Mouse (Mus musculus): Measurements from ENCODE around the gene Styk1. TPM values are rescaled to one million over a fixed set of nuclear protein-coding genes. Genes with fewer than 3 reads are reported as not detected.

Gene Styk1
- total RNA-seq, 2 experiments from 2014 or later: 0.21 to 0.36 TPM

DNA sequence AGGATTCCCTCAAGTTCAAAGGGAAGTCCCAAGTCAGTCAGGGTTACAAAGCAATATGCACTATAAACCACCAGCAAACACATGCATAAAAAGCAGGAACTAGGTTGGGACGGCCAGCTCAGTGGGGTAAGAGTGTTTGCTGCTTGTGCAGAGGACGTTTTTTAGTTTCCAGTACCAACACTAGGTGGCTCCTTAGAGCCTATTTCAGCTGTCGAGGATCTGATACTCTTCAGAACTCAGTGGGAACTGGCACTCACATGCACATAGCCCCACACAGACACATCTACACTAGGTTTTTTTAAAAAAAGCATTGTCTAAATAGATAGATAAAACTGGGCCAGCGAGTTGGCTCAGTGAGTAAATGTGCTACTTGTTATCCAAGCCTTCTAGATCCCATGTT is 13.7 kb upstream of the Styk1 start:
- DNase-seq: peak; percentile 42

GRCm38 (mm10) chr6:131364353-131364752 is 11.0 kb upstream of the Styk1 start:
- DNase-seq: no peak

DNA sequence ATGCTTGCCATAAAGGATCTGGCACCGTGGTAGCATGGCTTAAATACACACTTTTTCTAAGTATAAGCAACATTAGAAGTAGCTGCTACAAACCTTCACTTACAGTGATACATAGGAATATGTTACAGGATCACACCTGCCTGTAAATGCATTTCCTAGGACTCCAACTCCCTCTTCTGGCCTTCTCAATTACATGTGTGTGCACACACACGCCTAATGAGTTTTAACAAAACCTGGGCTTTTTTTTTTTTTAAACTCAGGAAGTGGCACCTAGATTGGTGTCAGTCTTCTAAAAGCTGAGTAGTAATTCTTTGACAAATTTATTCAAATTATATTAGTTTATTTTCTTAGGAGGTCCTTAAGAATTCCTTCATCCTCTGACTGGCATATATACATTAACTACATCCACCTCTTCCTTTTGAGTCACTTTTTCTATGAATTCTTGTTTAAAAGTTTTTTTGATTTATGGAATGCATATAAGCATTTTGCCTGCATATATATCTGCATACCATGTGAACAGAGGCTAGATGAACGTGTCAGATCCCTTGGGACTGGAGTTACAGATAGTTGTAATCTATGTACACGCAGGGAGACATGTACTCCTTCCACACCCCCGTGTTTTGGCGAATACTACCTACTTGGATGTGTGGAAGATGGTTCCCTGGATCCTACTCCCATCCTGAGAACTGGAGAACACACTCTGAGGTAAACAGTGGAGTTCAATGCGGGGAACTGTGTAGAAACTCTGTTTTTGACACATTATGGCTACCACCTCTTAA is 9.8 kb upstream of the Styk1 start:
- DNase-seq: no peak

DNA sequence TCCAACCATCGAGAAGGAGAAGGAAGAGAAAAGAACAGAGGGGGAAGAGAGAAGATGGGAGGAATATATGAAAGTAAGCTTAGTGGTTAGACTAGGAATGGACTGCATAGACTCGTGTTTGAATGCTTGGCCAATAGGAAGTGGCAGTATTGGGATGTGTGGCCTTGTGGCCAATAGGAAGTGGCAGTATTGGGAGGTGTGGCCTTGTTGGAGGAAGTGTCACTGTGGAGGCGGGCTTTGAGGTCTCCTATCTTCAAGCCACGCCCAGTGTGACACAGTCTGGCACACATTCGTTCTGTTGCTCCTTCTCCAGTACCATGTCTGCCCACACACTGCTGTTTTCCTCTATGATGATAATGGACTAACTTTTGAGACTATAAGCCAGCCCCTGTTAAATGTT is 7.3 kb upstream of the Styk1 start:
- DNase-seq: peak; percentile 25

- no peak for DNase-seq
These were observed 6.1 kb upstream of the Styk1 start for GRCm38 (mm10) chr6:131359543-131359942.

GRCm38 (mm10) chr6:131354913-131355312 is 1.5 kb upstream of the Styk1 start:
- DNase-seq: no peak

GRCm38 (mm10) chr6:131347026-131347425 is 6.4 kb downstream of the Styk1 start:
- DNase-seq: no peak

GRCm38 (mm10) chr6:131344346-131344745 is 9.1 kb downstream of the Styk1 start:
- no peak for DNase-seq

- no peak for DNase-seq
These were observed 13.3 kb downstream of the Styk1 start for GRCm38 (mm10) chr6:131340082-131340481.

GRCm38 (mm10) chr6:131339309-131339708 is 14.1 kb downstream of the Styk1 start:
- DNase-seq: no peak

- no peak for DNase-seq
These were observed 14.6 kb downstream of the Styk1 start for GRCm38 (mm10) chr6:131338787-131339186.

GRCm38 (mm10) chr6:131327076-131327475 is 26.3 kb downstream of the Styk1 start:
- DNase-seq: no peak

- DNase-seq: no peak
These were observed 31.4 kb downstream of the Styk1 start for GRCm38 (mm10) chr6:131321854-131322639.

- no peak for DNase-seq
These were observed 37.0 kb downstream of the Styk1 start for GRCm38 (mm10) chr6:131316155-131317101.

DNA sequence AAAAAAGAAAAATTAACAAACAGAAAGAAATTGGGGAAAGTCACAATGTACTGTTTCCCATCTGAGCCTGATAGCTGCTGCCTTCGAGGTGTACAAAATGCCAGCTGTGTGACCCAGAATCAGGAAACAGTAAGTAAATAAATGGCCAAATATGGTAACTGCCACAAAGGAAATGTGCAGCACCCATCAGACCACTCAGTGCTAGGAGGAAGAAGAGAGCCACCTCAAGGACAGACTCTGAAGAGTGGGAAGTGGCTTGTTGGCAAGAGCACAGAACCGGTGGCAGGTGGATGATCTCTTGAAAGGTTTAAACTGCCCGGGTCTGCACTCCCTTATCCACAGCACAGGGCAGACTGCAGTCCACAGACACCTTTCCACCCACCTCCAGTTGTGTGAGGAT is 45.4 kb downstream of the Styk1 start:
- no peak for DNase-seq

- no peak for DNase-seq
These were observed 48.6 kb downstream of the Styk1 start for GRCm38 (mm10) chr6:131304776-131305175.

GRCm38 (mm10) chr6:131298531-131298930 is 54.9 kb downstream of the Styk1 start:
- DNase-seq: no peak

DNA sequence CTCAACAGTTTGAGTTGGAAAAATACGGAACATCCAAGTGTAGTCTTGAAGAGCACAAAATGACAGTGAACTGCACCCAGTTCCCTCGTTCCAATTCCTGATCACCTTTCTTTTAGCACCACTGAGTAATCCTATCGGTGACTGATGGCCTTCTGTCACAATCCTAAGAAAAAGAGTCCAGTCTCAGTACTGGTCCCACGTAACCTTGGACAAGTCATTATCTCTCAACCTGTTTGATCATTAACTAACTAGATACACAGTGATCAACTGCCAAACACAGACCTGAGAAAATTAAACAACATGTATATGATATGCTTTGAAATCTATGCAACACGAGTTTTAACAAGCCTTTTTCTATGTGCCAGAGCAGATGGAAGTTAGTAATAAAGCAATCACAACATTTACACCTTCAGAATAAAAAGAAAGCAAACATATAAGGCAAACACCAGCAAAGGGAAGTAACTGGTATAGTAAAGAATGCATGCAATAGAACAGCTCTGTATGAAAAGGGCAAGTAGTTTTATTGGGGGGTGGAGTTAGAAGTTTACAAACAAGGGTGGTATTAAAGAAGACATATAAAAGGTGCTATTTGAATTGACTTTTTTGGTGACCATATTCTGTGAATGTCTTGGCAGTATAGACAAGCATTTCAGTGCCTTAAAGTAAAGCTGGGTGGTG is 58.8 kb downstream of the Styk1 start:
- DNase-seq: no peak

GRCm38 (mm10) chr6:131293916-131294315 is 59.5 kb downstream of the Styk1 start:
- DNase-seq: no peak

DNA sequence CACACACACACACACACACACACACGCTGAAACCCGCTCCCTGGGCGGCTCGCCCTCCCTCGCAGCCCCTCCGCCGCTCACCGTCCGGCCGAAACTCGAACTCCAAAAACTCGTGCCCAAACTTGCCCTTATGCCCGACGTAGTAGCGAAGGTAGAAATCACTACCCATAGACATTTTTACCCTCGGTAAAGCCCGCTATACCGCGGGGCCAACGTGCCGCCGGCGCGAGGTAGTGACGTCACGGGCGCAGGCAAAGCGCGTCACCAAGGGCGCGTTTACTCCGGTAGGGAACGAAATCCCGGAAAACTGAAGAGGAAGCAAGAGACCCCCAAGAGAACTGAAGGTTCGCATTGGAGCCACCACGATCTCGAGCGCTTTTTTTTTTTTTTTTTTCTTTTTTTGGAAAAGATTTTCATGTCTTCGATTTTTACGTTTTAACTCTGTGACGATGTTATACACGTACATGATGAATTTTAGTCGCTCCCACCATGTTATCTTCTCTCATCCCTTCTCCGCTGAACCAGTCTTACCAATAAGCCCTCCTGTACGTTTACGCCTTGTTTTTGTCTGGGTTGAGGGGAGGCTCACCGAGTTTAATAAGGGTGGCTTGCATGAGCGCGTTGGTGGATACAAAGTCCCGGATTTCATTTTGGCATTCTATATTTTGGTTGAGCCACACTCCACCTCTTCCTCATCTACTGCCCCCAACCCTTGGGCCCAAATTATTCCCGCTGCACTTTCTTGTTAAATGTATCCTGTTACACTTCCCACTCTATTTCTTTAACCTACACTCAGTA is 60.2 kb downstream of the Styk1 start, which contains the start of gene Magohb:
TSS of gene Magohb (minus strand) at position 254 of the 798 bp plus-strand sequence.
- peak; percentile 93 for DNase-seq
